Mouse (Mus musculus) heart, embryonic 13.5 days (tissue): ENCODE results near the gene Stap2. TPM values are rescaled to one million over a fixed set of nuclear protein-coding genes. Genes with fewer than 3 reads are reported as not detected.
A peak's percentile ranks its signal among the peaks of the same experiment; 100 is the strongest.

Source experiments
- ATAC-seq: fragments of 200-750 bp; cut with Nextera tagmentation; 2 replicates; pipeline ENCODE4 v1.8.0; 2017; ENCODE audit warnings: moderate TSS enrichment; ENCODE audit not compliant: insufficient number of reproducible peaks, low FRiP score, low TSS enrichment; ENCODE audit errors: extremely low read depth
- H3K27ac ChIP-seq: fragments of 300-500 bp; sonication (generic); replicated peaks from 2 replicates; pipeline ENCODE4 v1.5.1; 2015; ENCODE audit warnings: moderate library complexity, mild to moderate bottlenecking, inconsistent platforms
- H3K27me3 ChIP-seq: fragments of 300-500 bp; sonication (generic); replicated peaks from 2 replicates; pipeline ENCODE4 v1.6.1; 2015; ENCODE audit warnings: mild to moderate bottlenecking, inconsistent platforms
- H3K36me3 ChIP-seq: fragments of 300-500 bp; sonication (generic); 2 replicates; pipeline ENCODE4 v1.6.1; 2015; ENCODE audit warnings: mild to moderate bottlenecking, inconsistent platforms
- H3K4me1 ChIP-seq: fragments of 300-500 bp; sonication (generic); 2 replicates; pipeline ENCODE4 v1.6.1; 2015; ENCODE audit warnings: inconsistent platforms
- H3K4me2 ChIP-seq: fragments of 300-500 bp; sonication (generic); 2 replicates; pipeline ENCODE4 v1.6.1; 2015; ENCODE audit warnings: inconsistent platforms, mild to moderate bottlenecking, moderate library complexity
- H3K4me3 ChIP-seq: fragments of 300-500 bp; sonication (generic); 2 replicates; pipeline ENCODE4 v1.5.1; 2015; ENCODE audit warnings: moderate library complexity, mild to moderate bottlenecking, inconsistent platforms
- H3K9ac ChIP-seq: fragments of 300-500 bp; sonication (generic); 2 replicates; pipeline ENCODE4 v1.6.1; 2015; ENCODE audit warnings: inconsistent platforms, mild to moderate bottlenecking, moderate library complexity
- H3K9me3 ChIP-seq: fragments of 300-500 bp; sonication (generic); 2 replicates; pipeline ENCODE4 v1.6.1; 2016; ENCODE audit warnings: inconsistent platforms
- WGBS: fragments of 180-500 bp; shearing (Covaris S2); methylation state at CpG from one replicate; pipeline ENCODE4 v1.1.7; 2015; ENCODE audit warnings: mixed read lengths; 5-methylcytosine and 5-hydroxymethylcytosine counted together
- polyA plus RNA-seq: library from polyadenylated mRNA; unstranded; fragments of >200 nt; fragmentation: Nextera tagmentation; extraction: Ambion mirVana; gene quantifications from 2 replicates; pipeline ENCODE4 v1.2.1, GENCODE M21; 2015

Gene Stap2
- polyA plus RNA-seq = 11.9 and 14.6 TPM in 2 replicates

- H3K4me3 ChIP-seq = peak within 1 kb of the TSS; percentile 41
- peaks cover 23% of the 10 kb centered on the region for H3K4me1 ChIP-seq
- ATAC-seq = no peak
- peak within 1 kb of the TSS; percentile 71 for H3K9ac ChIP-seq
- H3K9me3 ChIP-seq = no peaks in the 10 kb centered on the region
- WGBS = 32% methylated on average over 13 of the region's 13 CpGs
- H3K36me3 ChIP-seq = no peaks in the 10 kb centered on the region
- 0 out of 2 replicates have a peak within 1 kb of the TSS, but pooled peaks have one; percentile 17 for H3K27ac ChIP-seq
- peak within 1 kb of the TSS; percentile 54 for H3K4me2 ChIP-seq
- H3K27me3 ChIP-seq = peaks cover 42% of the 10 kb centered on the region
Measured at GRCm38 (mm10) chr17:56005415-56006061, at the start of gene Stap2, which contains the start of gene Mpnd. TSS of gene Stap2 (minus strand) at chr17:56005584. TSS of gene Mpnd (plus strand) at chr17:56005711.

GRCm38 (mm10) chr17:56054938-56055337 lies 49.6 kb upstream of the Stap2 start:
- Histone ChIP-seq H3K9me3 (no peaks in the 10 kb centered on the region), H3K4me1 (0 out of 2 replicates have a peak, but pooled peaks cover 7% of the 10 kb centered on the region), H3K27me3 (no peaks in the 10 kb centered on the region), H3K9ac (no peak overlapping the region), H3K4me3 (no peak overlapping the region), H3K27ac (no peak overlapping the region), H3K36me3 (peaks cover 84% of the 10 kb centered on the region), H3K4me2 (no peak overlapping the region)
- ATAC-seq = no peak

GRCm38 (mm10) chr17:56051369-56051768 lies 46.0 kb upstream of the Stap2 start:
- WGBS = 90% methylated on average over 5 of the region's 5 CpGs
- ATAC-seq = no peak
- no peaks in the 10 kb centered on the region for H3K27me3 ChIP-seq

GRCm38 (mm10) chr17:56040857-56041163 lies 35.4 kb upstream of the Stap2 start:
- Histone ChIP-seq H3K9me3 (no peaks in the 10 kb centered on the region), H3K9ac (peak overlapping the region; percentile 95), H3K27ac (peak overlapping the region; percentile 87), H3K27me3 (no peaks in the 10 kb centered on the region), H3K4me1 (peaks cover 20% of the 10 kb centered on the region), H3K36me3 (peaks cover 27% of the 10 kb centered on the region), H3K4me3 (peak overlapping the region; percentile 88), H3K4me2 (peak overlapping the region; percentile 93)
- WGBS = 1% methylated on average over 12 of the region's 12 CpGs
- ATAC-seq = no peak

More at GRCm38 (mm10) chr17:56051369-56051768, 46.0 kb upstream of the Stap2 start:
- Histone ChIP-seq H3K36me3 (peaks cover 84% of the 10 kb centered on the region), H3K27ac (no peak overlapping the region), H3K4me3 (no peak overlapping the region), H3K9ac (no peak overlapping the region), H3K4me2 (no peak overlapping the region), H3K4me1 (0 out of 2 replicates have a peak, but pooled peaks cover 7% of the 10 kb centered on the region), H3K9me3 (no peaks in the 10 kb centered on the region)

- peaks cover 26% of the 10 kb centered on the region for H3K4me1 ChIP-seq
- H3K4me3 ChIP-seq = peak within 1 kb of the TSS; percentile 88
- WGBS = under 1% methylated on average over 52 of the region's 68 CpGs
- H3K27me3 ChIP-seq = no peaks in the 10 kb centered on the region
- H3K27ac ChIP-seq = peak within 1 kb of the TSS; percentile 87
- ATAC-seq = peak; percentile 68
- no peaks in the 10 kb centered on the region for H3K9me3 ChIP-seq
- peak within 1 kb of the TSS; percentile 93 for H3K4me2 ChIP-seq
- peaks cover 22% of the 10 kb centered on the region for H3K36me3 ChIP-seq
- H3K9ac ChIP-seq = peak within 1 kb of the TSS; percentile 95
Measured at GRCm38 (mm10) chr17:56040030-56040856, 34.9 kb upstream of the Stap2 start, which contains the start of gene Chaf1a. TSS of gene Chaf1a (plus strand) at chr17:56040439.

GRCm38 (mm10) chr17:56039345-56039744 lies 34.0 kb upstream of the Stap2 start:
- peaks cover 18% of the 10 kb centered on the region for H3K36me3 ChIP-seq
- H3K4me2 ChIP-seq = peak overlapping the region; percentile 93
- 74% methylated on average over 4 of the region's 4 CpGs for WGBS
- H3K4me3 ChIP-seq = peak overlapping the region; percentile 88
- H3K27ac ChIP-seq = 0 out of 2 replicates have a peak overlapping the region, but pooled peaks have one; percentile 56
- H3K9me3 ChIP-seq = no peaks in the 10 kb centered on the region
- H3K9ac ChIP-seq = peak overlapping the region; percentile 95
- no peak for ATAC-seq
- no peaks in the 10 kb centered on the region for H3K27me3 ChIP-seq
- H3K4me1 ChIP-seq = peaks cover 34% of the 10 kb centered on the region

GRCm38 (mm10) chr17:56038583-56039261 lies 33.3 kb upstream of the Stap2 start:
- ATAC-seq = no peak
- Histone ChIP-seq H3K27me3 (no peaks in the 10 kb centered on the region), H3K36me3 (peaks cover 18% of the 10 kb centered on the region), H3K9ac (0 out of 2 replicates have a peak overlapping the region, but pooled peaks have one; percentile 47), H3K4me2 (no peak overlapping the region), H3K27ac (no peak overlapping the region), H3K9me3 (no peaks in the 10 kb centered on the region), H3K4me1 (peaks cover 40% of the 10 kb centered on the region), H3K4me3 (no peak overlapping the region)
- WGBS = 85% methylated on average over 8 of the region's 8 CpGs

- peaks cover 55% of the 10 kb centered on the region for H3K4me1 ChIP-seq
- 0 out of 2 replicates have a peak overlapping the region, but pooled peaks have one; percentile 8 for H3K27ac ChIP-seq
- no peaks in the 10 kb centered on the region for H3K27me3 ChIP-seq
- H3K9me3 ChIP-seq = no peaks in the 10 kb centered on the region
- peak overlapping the region; percentile 64 for H3K4me2 ChIP-seq
- no peak for ATAC-seq
- H3K9ac ChIP-seq = peak overlapping the region; percentile 69
- peak overlapping the region; percentile 76 for H3K4me3 ChIP-seq
- H3K36me3 ChIP-seq = peaks cover 21% of the 10 kb centered on the region
- 34% methylated on average over 13 of the region's 13 CpGs for WGBS
Measured at GRCm38 (mm10) chr17:56036901-56037287, 31.5 kb upstream of the Stap2 start.

GRCm38 (mm10) chr17:56036176-56036900 lies 31.0 kb upstream of the Stap2 start, which contains the start of gene Sh3gl1:
TSS of gene Sh3gl1 (minus strand) at chr17:56036635.
- peak within 1 kb of the TSS; percentile 86 for H3K27ac ChIP-seq
- under 1% methylated on average over 73 of the region's 74 CpGs for WGBS

GRCm38 (mm10) chr17:56035216-56035615 lies 29.8 kb upstream of the Stap2 start:
- H3K4me3 ChIP-seq = peak overlapping the region; percentile 76
- peak overlapping the region; percentile 95 for H3K9ac ChIP-seq
- no peak for ATAC-seq
- peaks cover 56% of the 10 kb centered on the region for H3K4me1 ChIP-seq
- peaks cover 32% of the 10 kb centered on the region for H3K36me3 ChIP-seq
- no peaks in the 10 kb centered on the region for H3K9me3 ChIP-seq
- no peak overlapping the region; the same call in 1 of the 2 replicates for H3K27ac ChIP-seq
- H3K4me2 ChIP-seq = peak overlapping the region; percentile 82
- WGBS = 71% methylated on average over 4 of the region's 4 CpGs
- no peaks in the 10 kb centered on the region for H3K27me3 ChIP-seq

More at GRCm38 (mm10) chr17:56036176-56036900, 31.0 kb upstream of the Stap2 start, which contains the start of gene Sh3gl1:
- no peaks in the 10 kb centered on the region for H3K27me3 ChIP-seq
- peaks cover 23% of the 10 kb centered on the region for H3K36me3 ChIP-seq
- peaks cover 53% of the 10 kb centered on the region for H3K4me1 ChIP-seq
- peak within 1 kb of the TSS; percentile 82 for H3K4me2 ChIP-seq
- peak within 1 kb of the TSS; percentile 95 for H3K9ac ChIP-seq
- H3K9me3 ChIP-seq = no peaks in the 10 kb centered on the region
- ATAC-seq = peak; percentile 90
- peak within 1 kb of the TSS; percentile 76 for H3K4me3 ChIP-seq
